Mouse (Mus musculus): ENCODE data around the gene Usb1.
"Not testable (repeated sequence)": the region's sequence is repeated elsewhere in the genome, so short reads cannot be mapped to it uniquely, and the experiment has no call there.

Gene Usb1

DNA sequence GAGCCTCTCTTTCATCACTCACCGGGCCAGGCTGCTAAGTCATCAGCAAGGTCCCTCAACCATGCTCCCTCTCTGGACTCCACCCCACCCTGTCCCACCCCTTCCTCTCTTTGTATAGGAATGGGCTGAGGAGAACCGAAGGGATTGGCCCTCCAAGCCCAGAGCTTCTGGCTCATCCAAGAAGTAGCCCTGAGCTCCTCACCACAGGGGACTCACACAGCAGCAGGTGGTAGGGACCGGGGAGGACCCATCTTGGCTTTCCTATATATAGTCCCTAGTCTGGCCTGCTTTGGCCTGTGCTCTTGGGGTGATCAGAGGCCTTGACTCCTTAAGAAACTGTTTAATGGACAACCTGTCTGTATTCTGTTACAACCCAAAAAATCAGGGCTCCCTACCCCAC lies 42.3 kb downstream of the Usb1 start:
- CTCF ChIA-PET = no interaction called here

DNA sequence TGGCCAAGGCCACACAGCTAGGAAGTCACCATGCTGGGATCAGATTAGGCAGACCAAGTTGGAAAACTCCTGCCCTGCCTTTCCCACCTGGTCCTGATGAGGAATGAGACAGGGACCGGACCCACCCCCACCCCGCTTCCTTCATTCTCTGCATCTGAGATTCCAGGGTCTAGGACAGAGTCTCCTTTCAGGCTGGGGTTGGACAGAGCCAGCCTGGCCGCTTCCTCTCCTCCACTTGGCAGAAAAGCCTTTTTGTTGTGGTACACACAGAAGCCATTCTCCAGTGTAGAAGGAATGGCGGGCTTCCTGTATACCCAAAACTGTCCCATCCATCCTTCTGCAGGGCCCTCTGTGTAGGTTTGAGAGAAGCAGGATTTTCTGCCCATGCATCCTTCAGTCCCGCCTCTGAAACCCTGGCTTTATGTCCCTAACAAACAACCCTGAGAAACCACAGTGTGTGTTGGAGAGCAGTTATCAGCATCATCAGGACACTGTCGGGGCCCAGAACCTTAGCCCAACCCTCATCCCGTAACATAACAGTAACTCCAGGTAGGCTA lies 43.4 kb downstream of the Usb1 start:
- CTCF ChIA-PET = no interaction called here

DNA sequence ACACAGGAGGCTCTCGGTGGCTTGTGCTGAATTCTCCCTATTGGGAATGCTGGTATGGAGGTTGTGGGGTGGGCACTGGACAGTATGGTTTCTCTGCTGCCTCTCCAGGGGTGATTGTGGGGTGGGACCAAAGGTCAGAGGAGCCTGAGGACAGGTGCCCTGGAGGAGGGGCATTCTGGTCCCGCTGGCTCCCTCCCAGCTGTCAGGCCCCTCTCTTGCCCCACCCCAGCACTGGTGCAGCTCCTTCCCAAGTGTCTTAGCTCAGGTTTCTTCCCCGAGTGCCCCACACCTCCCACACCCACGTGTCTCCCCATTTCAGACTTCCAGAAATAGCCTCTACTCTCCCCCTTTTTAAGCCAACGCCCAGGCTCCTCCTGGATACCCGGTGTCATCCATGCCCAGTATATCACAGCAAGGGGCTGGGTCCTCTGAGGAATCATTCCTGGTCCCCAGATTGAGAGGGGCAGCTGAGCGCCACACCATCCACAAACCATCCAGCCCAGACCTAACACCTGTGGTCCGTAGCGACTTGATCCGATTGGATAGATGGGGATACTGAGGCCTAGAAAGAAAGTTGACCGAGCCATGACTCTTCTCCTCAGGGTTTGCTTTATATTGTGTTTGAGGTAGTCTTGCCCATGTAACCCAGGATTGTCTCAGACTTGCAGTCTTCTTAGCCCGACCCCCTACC lies 44.4 kb downstream of the Usb1 start:
- CTCF ChIA-PET = no interaction called here

DNA sequence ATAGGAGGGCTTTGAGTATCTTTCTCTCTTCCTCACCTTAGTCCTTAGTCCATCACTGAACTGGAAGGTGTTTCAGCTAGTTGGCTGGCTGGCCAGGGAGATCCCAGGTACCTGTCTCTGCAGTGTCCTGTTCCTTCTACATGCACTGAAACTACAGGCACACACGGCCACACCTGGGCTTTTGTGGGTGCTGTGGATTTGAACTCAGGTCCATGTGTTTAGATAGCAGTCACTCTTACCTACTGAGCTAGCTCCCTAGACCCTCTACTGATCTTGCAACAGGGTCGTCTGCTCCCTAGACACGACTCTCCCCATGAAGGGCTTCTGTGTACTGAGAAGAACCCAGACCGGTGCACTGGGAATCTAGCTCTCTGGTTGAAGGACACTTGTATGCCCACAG lies 45.0 kb downstream of the Usb1 start:
- CTCF ChIA-PET = no interaction called here

DNA sequence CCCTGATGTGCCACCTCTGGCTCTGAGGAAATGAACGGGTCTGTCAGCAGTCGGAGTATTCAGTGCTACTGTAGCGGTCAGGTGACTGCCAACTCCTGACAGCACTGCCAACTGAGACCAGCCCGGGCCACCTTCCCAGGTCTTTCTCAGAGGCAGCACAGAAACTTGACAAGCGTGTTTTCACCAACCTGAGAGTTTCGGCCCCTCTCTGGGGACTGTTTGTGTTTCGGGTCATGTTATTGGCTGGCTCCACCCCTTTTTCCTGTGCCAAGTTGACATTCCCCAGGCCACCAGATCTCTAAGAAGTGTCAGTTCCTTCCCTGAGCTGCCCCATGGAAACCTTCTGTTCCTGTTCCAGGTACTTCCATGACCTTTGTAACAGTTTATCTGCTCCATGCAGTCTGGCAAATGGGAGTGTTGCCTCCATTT lies 45.8 kb downstream of the Usb1 start:
- CTCF ChIA-PET = interaction anchor here (0.5 to 0.6 kb wide), 2 partner anchors 24 to 63 kb away, joined by 3 to 5 read pairs; no protein-coding TSS in a partner anchor

DNA sequence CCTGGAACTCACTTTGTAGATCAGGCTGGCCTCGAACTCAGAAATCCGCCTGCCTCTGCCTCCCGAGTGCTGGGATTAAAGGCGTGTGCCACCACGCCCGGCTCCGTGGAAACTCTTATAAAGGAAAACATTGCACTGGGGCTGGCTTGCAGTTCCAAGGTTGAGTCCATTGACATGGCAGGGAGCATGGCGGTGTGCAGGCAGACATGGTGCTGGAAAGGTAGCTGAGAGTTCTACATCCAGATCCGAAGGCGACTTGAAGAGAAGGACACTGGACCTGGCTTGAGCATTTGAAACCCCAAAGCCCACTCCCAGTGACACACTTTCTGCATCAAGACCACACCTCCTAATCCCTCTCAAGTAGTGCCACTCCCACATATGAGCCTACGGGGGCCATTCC lies 46.8 kb downstream of the Usb1 start:
- CTCF ChIA-PET = not testable (repeated sequence)

DNA sequence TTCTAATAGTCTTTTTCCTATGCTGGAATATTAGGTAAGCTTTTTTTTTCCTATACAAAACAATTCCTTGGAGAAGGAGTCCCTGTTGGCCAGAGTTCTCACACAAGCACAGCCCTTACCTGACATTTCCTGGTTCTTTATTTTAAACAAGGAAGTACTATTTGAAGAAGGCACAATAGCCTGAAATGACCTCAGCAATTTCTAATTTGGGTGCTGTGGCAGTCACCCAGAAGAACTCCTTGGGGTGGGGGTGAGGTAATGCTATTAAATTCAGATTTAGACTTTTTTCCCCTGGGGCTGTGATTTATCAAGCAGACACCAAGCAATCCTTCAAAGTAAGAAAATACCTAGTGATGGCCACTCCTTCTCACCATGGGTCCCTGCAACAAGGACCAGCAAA lies 48.9 kb downstream of the Usb1 start:
- CTCF ChIA-PET = interaction anchor here (0.7 kb wide), 1 partner anchor 8 kb away, joined by 3 read pairs; no protein-coding TSS in a partner anchor

DNA sequence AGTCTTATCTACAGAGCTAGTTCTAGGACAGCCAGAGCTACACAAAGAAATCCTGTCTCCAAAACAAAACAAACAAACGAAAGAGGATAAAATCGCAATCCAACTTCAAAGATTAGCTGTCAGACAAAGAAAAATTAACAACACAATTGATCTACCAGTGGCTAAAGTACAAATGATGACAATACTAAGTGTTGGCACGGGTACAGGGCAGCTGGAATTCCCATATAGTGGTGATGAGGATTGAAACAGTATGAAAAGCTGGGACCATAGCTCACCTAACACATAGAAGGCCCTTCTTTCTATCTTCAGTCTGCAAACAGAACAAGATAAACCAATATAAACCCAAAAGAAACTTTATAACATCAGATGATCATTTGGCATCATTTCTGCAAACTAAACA lies 49.5 kb downstream of the Usb1 start:
- CTCF ChIA-PET = no interaction called here

DNA sequence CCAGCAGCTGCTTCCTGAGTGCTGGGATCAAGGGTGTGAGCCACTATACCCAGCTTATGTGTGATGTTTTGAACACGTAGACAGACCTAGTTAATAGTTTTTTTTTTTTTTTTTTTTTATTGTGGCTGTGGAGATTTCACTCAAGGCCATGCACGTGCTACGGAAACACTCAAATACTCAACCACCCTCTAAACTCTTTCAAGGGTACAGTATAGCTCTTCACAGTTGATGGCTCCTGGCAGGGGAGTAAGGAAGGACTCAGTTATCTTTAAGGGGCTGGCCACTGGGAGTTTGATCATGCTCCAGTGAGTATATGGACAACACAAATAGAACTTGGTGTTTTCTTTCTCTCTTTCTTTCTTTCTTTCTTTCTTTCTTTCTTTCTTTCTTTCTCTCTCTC lies 52.4 kb downstream of the Usb1 start:
- CTCF ChIA-PET = no interaction called here

DNA sequence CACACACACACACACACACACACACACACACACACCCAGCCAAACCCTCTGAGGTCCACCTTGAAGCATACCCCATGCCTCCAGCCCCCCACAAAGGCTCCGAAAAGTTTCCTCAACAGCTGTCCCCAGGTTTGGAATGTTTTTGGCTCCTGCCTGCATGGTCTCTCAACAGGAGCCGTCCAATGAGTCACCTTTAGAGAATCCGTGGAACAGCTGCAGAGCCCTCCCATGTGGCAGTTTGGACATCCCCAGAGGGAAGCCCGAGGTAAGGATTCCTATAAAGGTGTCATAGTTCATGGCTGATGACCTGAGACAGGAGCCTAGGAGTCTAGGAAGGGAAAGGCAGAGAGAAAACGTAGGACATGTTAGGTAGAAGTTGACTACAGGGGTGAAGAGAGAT lies 54.0 kb downstream of the Usb1 start:
- CTCF ChIA-PET = no interaction called here

DNA sequence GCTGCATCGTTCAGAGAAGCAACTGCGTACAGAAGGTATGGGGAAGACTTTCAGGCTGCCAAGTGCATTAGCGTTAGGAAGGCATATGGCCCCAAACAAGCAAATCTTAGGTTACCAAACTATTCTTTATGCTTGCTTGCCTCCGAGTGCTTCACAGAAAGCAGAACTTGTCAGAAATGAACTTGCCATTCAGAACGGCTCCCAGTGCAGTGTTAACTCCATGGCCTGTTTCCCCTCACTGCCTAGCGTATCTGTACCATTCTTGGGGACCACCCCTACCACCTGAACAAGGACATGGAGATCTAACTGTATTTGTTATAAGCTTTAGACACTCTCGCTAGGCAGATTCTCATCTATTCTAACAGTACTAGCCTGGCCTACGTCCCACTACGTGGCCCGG lies 55.1 kb downstream of the Usb1 start:
- CTCF ChIA-PET = interaction anchor here (0.5 kb wide), 1 partner anchor 99 kb away, joined by 3 read pairs; no protein-coding TSS in a partner anchor

DNA sequence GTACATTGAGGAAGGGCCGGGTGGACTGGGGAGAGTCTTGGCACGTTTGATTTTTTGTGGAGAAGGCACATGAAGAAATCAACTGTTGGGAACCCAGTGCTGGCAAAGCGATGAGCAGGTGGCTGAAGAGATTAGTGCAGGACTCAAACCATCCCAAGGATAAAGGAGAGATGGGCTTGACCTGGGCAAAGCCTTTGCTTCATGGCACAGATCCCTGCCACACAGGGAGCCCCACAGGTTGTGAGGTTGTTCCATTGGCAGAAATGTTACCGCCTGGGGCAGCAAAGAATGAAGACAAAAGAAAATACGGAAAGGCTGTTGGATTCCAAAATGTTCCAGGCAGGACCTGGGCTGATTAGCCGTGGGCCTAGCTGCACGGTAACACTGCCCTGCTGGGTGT lies 55.9 kb downstream of the Usb1 start:
- CTCF ChIA-PET = no interaction called here

DNA sequence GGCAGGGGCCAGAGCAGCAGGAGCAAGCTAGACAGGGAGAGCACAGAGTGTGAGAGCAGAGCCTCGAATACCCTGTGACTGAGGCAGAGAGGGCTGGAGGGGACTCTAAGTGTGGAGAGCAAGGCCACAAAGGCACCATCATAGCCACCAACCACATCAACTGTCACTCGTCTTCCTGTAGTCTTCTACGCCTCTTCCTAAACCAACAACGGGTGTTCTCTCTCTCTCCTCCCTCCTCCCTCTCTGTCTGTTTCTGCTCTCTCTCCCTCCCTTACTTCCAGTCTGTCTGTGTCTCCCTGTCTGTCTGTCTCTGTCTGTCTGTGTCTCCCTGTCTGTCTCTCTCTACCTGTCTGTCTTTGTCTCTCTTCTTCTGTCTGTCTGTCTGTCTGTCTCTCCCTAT lies 58.2 kb downstream of the Usb1 start:
- CTCF ChIA-PET = no interaction called here

DNA sequence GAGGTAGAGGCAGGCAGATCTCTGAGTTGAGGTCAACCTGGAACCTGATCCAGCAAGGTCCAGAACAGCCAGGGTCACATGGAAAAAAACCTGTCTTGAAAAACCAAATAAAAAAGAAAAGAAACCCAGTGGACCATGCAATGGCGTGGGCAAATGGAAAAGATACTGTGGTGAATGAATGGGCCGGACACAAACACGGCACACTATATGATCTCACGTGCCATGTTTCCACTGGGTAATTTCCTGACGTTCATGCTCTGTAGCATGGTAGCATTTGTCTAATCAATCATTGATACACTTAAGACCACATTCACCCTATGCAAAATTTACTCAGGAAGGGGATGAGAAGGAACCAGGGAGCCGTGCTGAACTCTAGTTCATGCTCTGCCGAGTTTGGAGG lies 59.0 kb downstream of the Usb1 start:
- CTCF ChIA-PET = no interaction called here

DNA sequence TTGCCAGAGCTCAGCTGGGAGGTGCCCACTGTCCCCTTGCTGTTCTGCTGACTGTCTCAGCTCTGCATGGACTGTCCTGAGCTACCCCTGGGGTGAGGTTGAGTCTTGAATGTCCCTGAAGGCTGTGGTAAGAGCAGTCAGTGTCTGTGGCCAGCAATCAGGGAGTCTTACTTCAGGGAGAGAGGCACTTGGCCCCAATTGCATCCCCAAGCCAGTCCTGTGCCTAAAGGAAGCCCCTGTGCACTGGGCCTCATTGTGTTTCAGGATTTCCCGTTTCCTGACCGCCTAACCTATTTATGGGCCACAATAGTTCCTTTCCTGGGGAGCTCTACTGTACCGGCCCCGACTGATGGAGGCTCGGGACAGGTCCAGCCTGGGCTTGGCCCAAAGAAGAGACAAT lies 60.5 kb downstream of the Usb1 start:
- CTCF ChIA-PET = no interaction called here

DNA sequence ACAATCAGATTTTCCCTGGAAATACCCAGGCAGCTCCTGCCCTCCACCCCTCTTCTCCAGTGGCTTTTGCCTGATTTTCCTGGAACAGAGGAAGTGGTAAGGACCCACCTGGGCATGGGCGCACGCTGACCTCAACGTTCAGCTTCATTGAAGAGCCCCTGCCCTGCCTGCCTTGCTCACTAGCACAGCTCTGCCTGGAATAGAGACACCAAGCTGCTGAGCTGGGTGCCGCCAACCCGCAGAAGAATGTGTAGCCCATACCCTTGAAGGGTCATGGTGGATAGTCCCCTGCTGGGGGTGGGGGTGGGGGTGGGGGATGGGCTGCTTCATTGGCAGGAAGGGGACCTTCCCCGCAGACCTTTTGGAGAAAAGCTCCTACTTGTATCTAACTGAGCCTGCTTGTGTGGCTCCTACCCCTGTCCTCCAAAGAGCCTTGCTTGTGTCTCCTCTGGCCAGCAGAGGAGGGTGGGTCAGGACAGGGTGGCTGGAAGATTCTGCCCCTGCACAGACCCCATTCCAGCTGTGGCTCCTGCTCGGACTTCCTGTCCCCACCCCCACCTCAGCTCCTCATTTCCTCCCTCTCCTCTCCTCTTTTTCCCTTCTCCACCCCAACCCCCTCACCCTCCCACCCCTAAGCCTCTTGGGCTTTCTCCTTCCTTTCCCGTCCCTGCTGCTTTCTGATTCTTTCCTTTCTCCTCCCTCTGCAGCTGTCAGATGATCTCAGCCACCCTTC lies 63.3 kb downstream of the Usb1 start:
- CTCF ChIA-PET = no interaction called here

DNA sequence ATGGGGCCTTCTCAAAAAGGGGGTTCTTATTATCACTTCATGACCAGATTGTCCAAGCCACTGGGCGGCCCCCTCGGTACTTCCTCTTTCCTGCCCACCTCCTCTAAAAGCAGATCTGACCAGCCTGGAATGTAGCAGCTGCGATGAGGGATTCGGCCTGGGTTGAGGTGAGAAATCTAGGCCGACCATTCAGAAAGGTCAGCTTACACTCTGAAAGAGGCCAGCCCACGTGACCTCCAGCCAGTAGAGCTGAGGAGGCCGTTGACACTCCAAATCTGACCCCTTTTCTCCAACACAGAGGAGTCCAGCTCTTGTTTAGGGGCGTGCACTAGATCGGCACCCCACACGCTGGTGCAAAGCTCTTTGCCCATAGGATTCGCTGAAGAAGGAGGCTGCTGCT lies 64.7 kb downstream of the Usb1 start:
- CTCF ChIA-PET = no interaction called here

Measured in spleen, embryonic (tissue).